Mouse (Mus musculus) limb, embryonic 15.5 days (tissue): ENCODE measurements around the gene Acd. TPM values are rescaled to one million over a fixed set of nuclear protein-coding genes. Genes with fewer than 3 reads are reported as not detected.

Experiments
- ATAC-seq: fragments of 200-750 bp; cut with Nextera tagmentation; 2 replicates; pipeline ENCODE4 v1.8.0; 2017; ENCODE audit warnings: low read depth, moderate TSS enrichment; ENCODE audit not compliant: insufficient number of reproducible peaks, low FRiP score, low TSS enrichment
- H3K27ac ChIP-seq: fragments of 300-500 bp; sonication (generic); 2 replicates; pipeline ENCODE4 v1.5.1; 2015; ENCODE audit warnings: moderate library complexity, mild to moderate bottlenecking, inconsistent platforms
- H3K27me3 ChIP-seq: fragments of 300-500 bp; sonication (generic); 2 replicates; pipeline ENCODE4 v1.6.1; 2015; ENCODE audit warnings: inconsistent platforms
- H3K36me3 ChIP-seq: fragments of 300-500 bp; sonication (generic); 2 replicates; pipeline ENCODE4 v1.6.1; 2015; ENCODE audit warnings: inconsistent platforms
- H3K4me1 ChIP-seq: fragments of 300-500 bp; sonication (generic); 2 replicates; pipeline ENCODE4 v1.6.1; 2015; ENCODE audit warnings: inconsistent platforms
- H3K4me2 ChIP-seq: fragments of 300-500 bp; sonication (generic); 2 replicates; pipeline ENCODE4 v1.6.1; 2015; ENCODE audit warnings: mild to moderate bottlenecking, inconsistent platforms
- H3K4me3 ChIP-seq: fragments of 300-500 bp; sonication (generic); 2 replicates; pipeline ENCODE4 v1.5.1; 2015; ENCODE audit warnings: mild to moderate bottlenecking, inconsistent platforms
- H3K9ac ChIP-seq: fragments of 300-500 bp; sonication (generic); 2 replicates; pipeline ENCODE4 v1.6.1; 2015; ENCODE audit warnings: inconsistent platforms
- H3K9me3 ChIP-seq: fragments of 300-500 bp; sonication (generic); 2 replicates; pipeline ENCODE4 v1.6.1; 2016; ENCODE audit warnings: inconsistent platforms
- WGBS: fragments of 180-500 bp; shearing (Covaris S2); methylation state at CpG from one replicate; pipeline ENCODE4 v1.1.7; 2015; 5-methylcytosine and 5-hydroxymethylcytosine counted together
- polyA plus RNA-seq: library from polyadenylated mRNA; unstranded; fragments of >200 nt; fragmentation: Nextera tagmentation; extraction: Ambion mirVana; gene quantifications from 2 replicates; pipeline ENCODE4 v1.2.1, GENCODE M21; 2015

Gene Acd
- polyA plus RNA-seq, 1 experiment from 2014 or later: 63.2 TPM

DNA sequence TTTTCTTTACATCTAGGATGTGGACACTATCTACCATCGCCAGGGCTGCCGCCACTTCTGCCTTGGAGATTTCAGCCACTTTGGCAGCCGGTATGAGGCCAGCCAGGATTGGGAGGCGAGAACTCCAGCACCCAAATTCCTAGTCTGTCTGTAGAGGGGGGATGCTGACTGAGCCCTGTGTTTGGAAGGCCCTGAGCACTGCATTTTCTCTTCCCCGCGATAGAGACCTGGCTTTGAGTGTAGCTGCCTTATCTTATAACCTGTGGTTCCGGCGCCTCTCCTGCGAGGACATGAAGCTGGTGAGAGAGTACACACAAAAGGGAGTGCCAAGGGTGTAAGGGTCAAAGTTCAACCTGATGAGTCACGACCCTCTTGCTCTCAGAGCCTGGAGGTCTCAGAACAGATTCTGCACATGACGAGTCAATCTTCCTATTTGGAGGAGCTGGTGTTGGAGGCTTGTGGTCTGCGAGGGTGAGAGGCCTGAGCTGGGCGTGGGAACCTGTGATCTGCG is 12.6 kb downstream of the Acd start:
- Histone ChIP-seq H3K9ac (no peak overlapping the region), H3K4me2 (no peak overlapping the region), H3K27me3 (no peaks in the 10 kb centered on the region; the same call in 1 of the 2 replicates), H3K27ac (no peak overlapping the region), H3K36me3 (peaks cover 16% of the 10 kb centered on the region), H3K9me3 (no peaks in the 10 kb centered on the region), H3K4me1 (peaks cover 12% of the 10 kb centered on the region), H3K4me3 (no peak overlapping the region)
- no peak for ATAC-seq
- WGBS: 69% methylated on average over 14 of the region's 14 CpGs

DNA sequence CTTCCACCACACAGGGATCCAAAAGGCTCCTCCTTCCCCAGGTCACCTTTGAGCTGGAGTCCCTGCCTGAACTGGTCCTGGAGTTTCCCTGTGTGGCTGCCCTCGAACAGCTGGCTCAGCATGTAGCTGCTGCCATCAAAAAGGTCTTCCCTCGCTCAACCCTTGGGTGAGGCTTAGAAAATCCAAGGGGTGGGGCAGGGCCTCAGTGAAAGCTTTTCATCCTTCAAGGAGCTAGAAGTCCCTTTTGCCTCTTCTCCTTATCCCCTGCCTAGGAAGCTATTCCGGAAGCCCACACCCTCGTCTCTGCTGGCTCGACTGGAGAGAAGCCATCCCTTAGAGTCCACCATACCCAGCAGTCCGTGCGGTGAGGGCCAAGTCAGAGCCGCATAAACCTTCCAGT is 13.4 kb downstream of the Acd start:
- no peak overlapping the region for H3K9ac ChIP-seq
- peaks cover 23% of the 10 kb centered on the region for H3K36me3 ChIP-seq
- H3K27ac ChIP-seq: no peak overlapping the region
- no peaks in the 10 kb centered on the region for H3K9me3 ChIP-seq
- H3K4me1 ChIP-seq: peaks cover 12% of the 10 kb centered on the region
- H3K27me3 ChIP-seq: no peaks in the 10 kb centered on the region; the same call in 1 of the 2 replicates
- WGBS: 63% methylated on average over 8 of the region's 8 CpGs
- H3K4me2 ChIP-seq: no peak overlapping the region
- ATAC-seq: no peak
- H3K4me3 ChIP-seq: no peak overlapping the region

- Histone ChIP-seq H3K9me3 (no peaks in the 10 kb centered on the region), H3K9ac (no peak overlapping the region), H3K4me1 (peaks cover 12% of the 10 kb centered on the region), H3K4me2 (no peak overlapping the region), H3K27ac (no peak overlapping the region), H3K36me3 (peaks cover 32% of the 10 kb centered on the region), H3K27me3 (no peaks in the 10 kb centered on the region; the same call in 1 of the 2 replicates), H3K4me3 (no peak overlapping the region)
- no peak for ATAC-seq
- 50% methylated on average over 6 of the region's 6 CpGs for WGBS
These were observed 14.4 kb downstream of the Acd start for GRCm38 (mm10) chr8:105686551-105686950.

- 0 out of 2 replicates have a peak, but pooled peaks have one; percentile 31 for ATAC-seq
- no peaks in the 10 kb centered on the region for H3K9me3 ChIP-seq
- 6% methylated on average over 25 of the region's 26 CpGs for WGBS
- H3K4me1 ChIP-seq: peaks cover 12% of the 10 kb centered on the region
- H3K9ac ChIP-seq: 0 out of 2 replicates have a peak within 1 kb of the TSS, but pooled peaks have one; percentile 2
- H3K4me2 ChIP-seq: peak within 1 kb of the TSS; percentile 48
- peaks cover 39% of the 10 kb centered on the region for H3K36me3 ChIP-seq
- no peaks in the 10 kb centered on the region; the same call in 1 of the 2 replicates for H3K27me3 ChIP-seq
- no peak within 1 kb of the TSS for H3K27ac ChIP-seq
- H3K4me3 ChIP-seq: peak within 1 kb of the TSS; percentile 20
These were observed 15.1 kb downstream of the Acd start, which contains the start of gene Carmil2 for GRCm38 (mm10) chr8:105685796-105686308. Gene Carmil2 (plus strand): TSS chr8:105686274.

GRCm38 (mm10) chr8:105685325-105685724 is 15.6 kb downstream of the Acd start:
- WGBS: 63% methylated on average over 7 of the region's 7 CpGs
- H3K9ac ChIP-seq: no peak overlapping the region
- H3K9me3 ChIP-seq: no peaks in the 10 kb centered on the region
- no peaks in the 10 kb centered on the region; the same call in 1 of the 2 replicates for H3K27me3 ChIP-seq
- peaks cover 12% of the 10 kb centered on the region for H3K4me1 ChIP-seq
- H3K27ac ChIP-seq: no peak overlapping the region
- no peak overlapping the region for H3K4me3 ChIP-seq
- H3K4me2 ChIP-seq: no peak overlapping the region
- H3K36me3 ChIP-seq: peaks cover 44% of the 10 kb centered on the region
- no peak for ATAC-seq

DNA sequence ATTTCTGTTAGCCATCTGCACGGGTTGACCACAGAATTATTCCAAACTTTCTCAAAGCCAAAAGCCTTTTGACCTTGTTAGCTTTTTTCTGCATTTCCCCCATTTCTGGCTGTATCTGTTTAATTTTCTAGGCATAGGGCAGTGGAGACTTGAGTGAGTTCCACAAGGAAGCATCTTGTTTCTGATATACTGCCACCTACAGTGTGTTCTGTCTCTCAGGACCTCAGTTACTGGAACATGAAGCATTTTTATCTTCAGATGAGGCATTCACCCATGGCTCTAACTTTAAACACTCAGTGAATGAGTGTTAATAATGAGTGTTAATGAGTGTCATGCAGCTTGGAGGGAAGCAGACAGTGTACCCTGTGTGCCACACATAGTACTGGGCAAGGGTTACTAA is 23.0 kb downstream of the Acd start:
- H3K27ac ChIP-seq: no peak overlapping the region
- no peak overlapping the region for H3K4me3 ChIP-seq
- no peaks in the 10 kb centered on the region for H3K9me3 ChIP-seq
- H3K9ac ChIP-seq: no peak overlapping the region
- no peak overlapping the region for H3K4me2 ChIP-seq
- H3K36me3 ChIP-seq: peaks cover 93% of the 10 kb centered on the region
- no peaks in the 10 kb centered on the region for H3K4me1 ChIP-seq
- ATAC-seq: no peak
- no peaks in the 10 kb centered on the region for H3K27me3 ChIP-seq
- 84% methylated on average over 1 of the region's 1 CpGs for WGBS

- Histone ChIP-seq H3K4me3 (no peak overlapping the region), H3K4me1 (no peaks in the 10 kb centered on the region), H3K9ac (no peak overlapping the region), H3K27ac (no peak overlapping the region), H3K9me3 (no peaks in the 10 kb centered on the region), H3K4me2 (no peak overlapping the region), H3K27me3 (no peaks in the 10 kb centered on the region), H3K36me3 (peaks cover 28% of the 10 kb centered on the region)
- WGBS: 73% methylated on average over 3 of the region's 3 CpGs
- no peak for ATAC-seq
These were observed 39.7 kb downstream of the Acd start for GRCm38 (mm10) chr8:105661167-105661566.

- H3K9me3 ChIP-seq: no peaks in the 10 kb centered on the region
- peaks cover 18% of the 10 kb centered on the region for H3K36me3 ChIP-seq
- ATAC-seq: no peak
- no peak overlapping the region for H3K27ac ChIP-seq
- H3K9ac ChIP-seq: no peak overlapping the region
- H3K4me3 ChIP-seq: no peak overlapping the region
- no peaks in the 10 kb centered on the region for H3K4me1 ChIP-seq
- H3K4me2 ChIP-seq: no peak overlapping the region
- no peaks in the 10 kb centered on the region for H3K27me3 ChIP-seq
These were observed 43.3 kb downstream of the Acd start for GRCm38 (mm10) chr8:105657641-105658040.

GRCm38 (mm10) chr8:105648929-105649328 is 52.0 kb downstream of the Acd start:
- Histone ChIP-seq H3K4me1 (no peaks in the 10 kb centered on the region), H3K9ac (no peak overlapping the region), H3K4me2 (no peak overlapping the region), H3K36me3 (peaks cover 45% of the 10 kb centered on the region), H3K9me3 (no peaks in the 10 kb centered on the region), H3K27ac (no peak overlapping the region), H3K27me3 (no peaks in the 10 kb centered on the region), H3K4me3 (no peak overlapping the region)
- 98% methylated on average over 1 of the region's 1 CpGs for WGBS
- no peak for ATAC-seq

Other genes with a start within 250 kb of the Acd start
- gene Tppp3, start 229.6 kb downstream of the Acd start, polyA plus RNA-seq: 160 and 305 TPM in 2 replicates
- gene Zdhhc1, start 204.2 kb downstream of the Acd start, polyA plus RNA-seq: 40.0 and 42.2 TPM in 2 replicates
- gene Hsd11b2, start 182.3 kb downstream of the Acd start, polyA plus RNA-seq: 1.2 and 1.9 TPM in 2 replicates
- gene Atp6v0d1, start 135.1 kb downstream of the Acd start, polyA plus RNA-seq: 97.4 and 103 TPM in 2 replicates
- gene Ripor1, start 95.8 kb downstream of the Acd start, polyA plus RNA-seq: 20.9 and 24.6 TPM in 2 replicates
- 93.8 and 108 TPM in 2 replicates for gene Ctcf, start 64.5 kb downstream of the Acd start, polyA plus RNA-seq
- gene Agrp, start 63.7 kb downstream of the Acd start, polyA plus RNA-seq: 1.8 and 2.4 TPM in 2 replicates
- gene Carmil2, start 14.8 kb downstream of the Acd start, polyA plus RNA-seq: 0.47 and 0.58 TPM in 2 replicates
- 15.2 and 17.5 TPM in 2 replicates for gene Pard6a, start within 50 bp of the Acd start, polyA plus RNA-seq
- gene 4933405L10Rik, start 6.6 kb upstream of the Acd start, polyA plus RNA-seq: 0.12 TPM in 1 of 2 replicates, not detected in the other
- gene Enkd1, start 7.1 kb upstream of the Acd start, polyA plus RNA-seq: 21.7 and 23.0 TPM in 2 replicates
- 20.1 and 22.1 TPM in 2 replicates for gene Gfod2, start 57.6 kb upstream of the Acd start, polyA plus RNA-seq
- gene Ranbp10, start 126.2 kb upstream of the Acd start, polyA plus RNA-seq: 11.1 and 11.7 TPM in 2 replicates
- 0.28 and 0.47 TPM in 2 replicates for gene Tsnaxip1, start 126.6 kb upstream of the Acd start, polyA plus RNA-seq
- gene Cenpt, start 152.2 kb upstream of the Acd start, polyA plus RNA-seq: 42.3 and 44.7 TPM in 2 replicates
- gene Thap11, start 154.0 kb upstream of the Acd start, polyA plus RNA-seq: 71.2 and 73.0 TPM in 2 replicates
- gene Nutf2, start 159.5 kb upstream of the Acd start, polyA plus RNA-seq: 195 and 202 TPM in 2 replicates
- 47.3 and 49.5 TPM in 2 replicates for gene Edc4, start 179.8 kb upstream of the Acd start, polyA plus RNA-seq
- 0.26 and 0.41 TPM in 2 replicates for gene Nrn1l, start 192.5 kb upstream of the Acd start, polyA plus RNA-seq
- gene Pskh1, start 199.3 kb upstream of the Acd start, polyA plus RNA-seq: 36.1 and 38.6 TPM in 2 replicates
- gene Ctrl, start 232.8 kb upstream of the Acd start, polyA plus RNA-seq: 0.96 and 1.1 TPM in 2 replicates
- gene Psmb10, start 237.3 kb upstream of the Acd start, polyA plus RNA-seq: 30.0 and 30.7 TPM in 2 replicates
- gene Lcat, start 242.3 kb upstream of the Acd start, polyA plus RNA-seq: 3.1 and 3.2 TPM in 2 replicates